Mouse (Mus musculus) layer of hippocampus, postnatal 14 days (tissue): ENCODE data around the gene Gm9844. TPM values are rescaled to one million over a fixed set of nuclear protein-coding genes. Genes with fewer than 3 reads are reported as not detected.
A peak's percentile ranks its signal among the peaks of the same experiment; 100 is the strongest.
"Not testable (repeated sequence)": the region's sequence is repeated elsewhere in the genome, so short reads cannot be mapped to it uniquely, and the experiment has no call there.

ENCODE experiments used
- DNase-seq, 2 experiments: peaks; one replicate each; pipeline ENCODE4 v3.0.0; 2021 to 2022; ENCODE audit warnings: low spot score in 2 of 2, mixed read lengths in 1 of 2
- long read RNA-seq, 2 experiments: library from polyadenylated mRNA; stranded (forward); transcript quantifications; one replicate each; pipeline ENCODE4 v2.0.0; 2021
- total RNA-seq, 2 experiments: library from RNA; stranded (reverse); gene quantifications; 2 replicates each; pipeline ENCODE4 v1.2.3; 2021

Gm9844 gene
- 1 to 10 TPM; 1.3 to 2.1 TPM for total RNA-seq
- long read RNA-seq, experiment 1 = 0 reads
- long read RNA-seq, experiment 2 = 0 reads

DNA sequence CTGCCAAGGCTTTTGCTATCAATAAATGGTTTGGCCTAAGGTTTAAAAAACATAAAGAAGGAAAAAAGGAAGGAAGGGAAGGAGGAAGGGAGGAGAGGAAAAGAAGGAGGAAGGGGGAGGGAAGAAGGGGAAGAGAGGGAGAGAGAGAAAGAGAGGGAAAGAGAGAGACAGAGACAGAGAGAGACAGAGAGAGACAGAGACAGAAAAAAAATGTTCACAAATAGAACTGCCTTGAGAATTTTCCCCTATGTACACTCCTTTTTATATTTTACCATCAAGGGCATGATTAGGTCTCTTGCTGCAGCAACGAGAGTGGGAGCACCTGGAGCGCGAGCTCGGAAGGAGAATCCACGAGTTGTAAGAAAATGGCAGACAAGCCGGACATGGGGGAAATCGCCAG, at the start of gene Gm9844:
TSS of gene Gm9844 (plus strand) at position 301 of the 400 bp plus-strand sequence.
- no peak for DNase-seq

DNA sequence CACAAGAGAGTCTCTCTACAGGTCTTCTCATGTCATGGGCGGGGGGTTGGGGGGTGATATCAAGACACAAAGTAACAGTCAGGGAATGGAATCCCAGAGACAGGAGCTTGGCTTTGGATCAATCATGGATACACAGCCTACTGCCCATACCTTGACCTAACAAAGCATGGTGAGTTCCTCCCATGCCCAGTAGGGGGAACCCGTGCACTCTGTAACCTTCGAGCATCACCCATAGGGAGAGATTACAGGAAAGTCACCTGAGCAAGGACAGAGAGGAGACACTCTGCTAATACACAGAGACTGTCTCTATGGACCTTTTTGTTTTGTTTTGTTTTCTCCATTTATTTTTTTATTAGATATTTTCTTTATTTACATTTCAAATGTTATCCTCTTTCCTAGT, 44.5 kb upstream of the Gm9844 start:
- peak; percentile 34 to 67 for DNase-seq

GRCm38 (mm10) chr7:24824452-24824851, 37.6 kb upstream of the Gm9844 start:
- DNase-seq = no peak

GRCm38 (mm10) chr7:24827181-24827580, 34.8 kb upstream of the Gm9844 start:
- no peak for DNase-seq

- not testable (repeated sequence) for DNase-seq
Measured at GRCm38 (mm10) chr7:24838732-24839409, 23.1 kb upstream of the Gm9844 start.

DNA sequence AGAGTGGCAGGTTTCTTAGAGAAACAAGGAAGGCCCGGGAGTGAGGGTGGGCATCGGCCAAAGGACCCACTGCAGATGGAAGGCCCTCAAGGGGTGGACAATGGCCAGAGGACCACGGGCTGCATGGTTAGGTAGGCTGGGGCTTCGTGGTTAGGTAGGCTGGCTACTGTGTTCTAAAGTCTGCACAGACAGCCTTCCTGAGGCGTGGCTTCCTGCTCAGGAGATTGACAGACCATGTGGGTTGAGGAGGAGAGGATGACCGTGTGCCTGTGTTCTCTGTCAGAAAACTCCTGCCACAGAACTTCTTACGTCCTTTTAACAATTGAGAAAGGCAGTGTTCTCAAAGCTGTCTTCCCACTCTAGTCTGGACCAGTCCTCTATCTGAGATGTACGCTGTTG, 22.6 kb upstream of the Gm9844 start:
- DNase-seq = no peak

GRCm38 (mm10) chr7:24840331-24840730, 21.7 kb upstream of the Gm9844 start:
- no peak for DNase-seq

DNA sequence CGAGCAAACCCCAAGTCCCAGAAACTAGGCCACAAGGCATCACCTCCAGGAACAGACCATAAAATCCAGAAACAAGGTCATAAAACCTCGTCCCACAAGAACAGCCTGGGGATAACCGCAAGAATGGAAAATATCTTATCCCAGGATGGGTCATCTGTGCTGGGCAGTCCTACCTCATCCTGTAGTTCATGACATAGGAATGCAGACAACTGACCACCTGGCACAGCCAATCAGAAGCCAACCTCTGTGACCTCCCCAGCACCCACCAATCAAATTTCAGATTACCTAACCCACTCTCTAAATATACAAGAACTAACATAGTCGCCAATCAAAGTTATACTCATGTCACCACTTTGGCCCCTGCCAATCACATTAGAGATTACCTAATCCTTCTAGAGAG, 21.0 kb upstream of the Gm9844 start:
- DNase-seq = no peak

GRCm38 (mm10) chr7:24844144-24844543, 17.9 kb upstream of the Gm9844 start:
- no peak for DNase-seq

DNA sequence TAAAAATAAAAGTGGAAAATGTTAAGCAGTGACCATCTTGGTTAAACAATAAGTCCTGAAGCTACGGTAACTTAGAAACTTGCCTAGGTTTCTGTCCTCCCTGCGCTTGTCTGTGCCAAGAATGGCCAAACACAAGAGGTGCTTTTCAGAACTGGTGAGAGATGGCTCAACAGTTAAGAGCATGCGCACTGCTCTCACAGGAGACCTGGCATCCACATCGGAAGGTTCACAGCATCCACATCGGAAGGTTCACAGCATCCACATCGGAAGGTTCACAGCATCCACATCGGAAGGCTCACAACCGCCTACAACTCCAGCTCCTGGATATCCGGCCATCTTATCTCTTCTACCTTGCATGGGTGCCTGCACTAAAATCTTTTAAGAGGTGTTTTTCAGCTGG, 16.8 kb upstream of the Gm9844 start:
- no peak for DNase-seq

GRCm38 (mm10) chr7:24845713-24846112, 16.3 kb upstream of the Gm9844 start:
- DNase-seq = peak in 1 of 2 experiments; percentile 8

GRCm38 (mm10) chr7:24846576-24846975, 15.4 kb upstream of the Gm9844 start:
- DNase-seq = not testable (repeated sequence)

DNA sequence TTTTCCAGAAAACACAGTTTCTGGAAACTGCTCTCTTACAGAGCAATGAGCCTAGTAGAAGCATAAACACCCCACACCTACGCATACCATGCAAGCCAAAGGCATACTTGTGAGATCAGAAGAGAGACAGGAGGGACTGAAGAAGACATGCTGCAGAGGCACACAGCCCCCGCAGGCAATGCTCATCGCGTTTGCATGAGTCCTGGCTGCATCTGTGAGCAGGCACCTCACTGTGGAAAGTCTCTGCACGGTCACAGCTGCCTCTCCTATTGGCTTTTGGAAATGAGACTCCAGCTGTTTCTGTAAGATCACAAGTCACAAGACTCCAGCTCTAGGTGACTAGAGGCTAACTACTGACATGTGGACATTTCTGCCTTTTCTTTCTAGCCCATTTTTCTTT, 11.9 kb upstream of the Gm9844 start:
- DNase-seq = peak in 1 of 2 experiments; percentile 26

GRCm38 (mm10) chr7:24850899-24851303, 11.1 kb upstream of the Gm9844 start:
- DNase-seq = no peak

- DNase-seq = no peak
Measured at GRCm38 (mm10) chr7:24851596-24852325, 10.3 kb upstream of the Gm9844 start.

- DNase-seq = no peak
Measured at GRCm38 (mm10) chr7:24852557-24853232, 9.3 kb upstream of the Gm9844 start.

DNA sequence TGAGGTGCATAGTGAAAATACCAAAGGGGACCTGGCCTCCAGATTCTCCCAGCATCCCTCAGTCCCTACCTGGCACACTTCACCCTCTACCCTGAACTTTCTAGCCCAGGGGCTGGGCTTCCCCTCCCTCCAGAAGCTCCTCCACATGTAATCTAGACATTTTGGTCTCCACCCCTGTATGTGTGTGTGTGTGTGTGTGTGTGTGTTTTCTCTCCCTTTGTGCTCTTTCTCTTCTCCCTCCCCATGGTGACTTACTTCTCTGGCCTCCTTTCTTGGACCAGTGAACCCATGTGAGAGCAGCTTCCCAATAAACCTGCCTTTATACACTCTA, 8.8 kb upstream of the Gm9844 start:
- DNase-seq = no peak

DNA sequence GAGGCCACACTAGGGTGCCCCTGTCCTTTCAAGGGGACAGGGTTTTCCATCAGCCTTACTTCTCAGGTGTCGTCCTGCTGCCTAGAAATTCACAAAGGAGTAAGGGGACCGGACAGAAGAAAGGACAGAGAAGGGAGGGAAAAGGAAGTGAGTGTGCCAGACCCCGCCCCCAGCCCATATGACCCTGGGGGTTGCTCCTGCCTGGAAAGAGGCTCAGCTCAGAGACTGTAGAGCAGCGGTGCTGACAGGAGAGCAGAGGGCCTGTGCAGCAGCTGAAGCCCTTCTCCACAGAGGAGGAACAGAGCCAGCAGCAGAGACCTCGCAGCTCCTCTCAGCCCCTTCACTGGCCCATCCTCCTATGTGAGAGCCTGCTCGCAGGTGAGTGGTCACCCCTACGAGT, 8.3 kb upstream of the Gm9844 start:
- no peak for DNase-seq

DNA sequence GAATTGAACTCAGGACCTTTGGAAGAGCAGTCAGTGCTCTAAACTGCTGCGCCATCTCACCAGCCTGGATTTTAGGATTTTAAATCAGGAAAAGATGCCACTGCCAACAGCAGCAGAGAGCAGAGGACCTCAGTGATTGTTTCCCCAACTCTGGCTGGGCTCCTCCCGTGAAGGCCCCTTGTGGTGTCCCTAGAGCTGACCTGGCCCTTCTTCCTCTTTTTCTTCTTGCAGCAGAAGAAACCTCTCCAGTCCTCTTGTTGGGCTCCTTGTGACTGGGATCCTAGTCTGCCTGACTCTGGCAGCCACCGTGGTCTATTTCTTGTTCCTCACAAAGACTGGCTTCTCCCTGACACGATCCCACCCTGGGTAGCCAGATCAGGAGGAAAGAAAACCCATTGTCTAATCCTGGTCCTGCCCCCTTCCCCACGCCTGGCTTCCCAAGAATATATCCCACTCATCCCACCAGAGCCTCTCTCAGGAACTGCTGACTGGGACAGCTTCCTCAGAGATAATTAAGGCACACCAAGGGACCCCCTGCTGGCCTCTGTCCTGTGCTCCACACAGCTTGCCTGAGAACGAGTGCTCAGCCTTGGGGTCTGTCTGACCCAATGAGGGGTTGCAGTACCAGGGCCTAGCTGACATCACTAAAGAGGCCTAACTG, 5.4 kb upstream of the Gm9844 start:
- no peak for DNase-seq

GRCm38 (mm10) chr7:24859234-24859633, 2.8 kb upstream of the Gm9844 start:
- DNase-seq = no peak

DNA sequence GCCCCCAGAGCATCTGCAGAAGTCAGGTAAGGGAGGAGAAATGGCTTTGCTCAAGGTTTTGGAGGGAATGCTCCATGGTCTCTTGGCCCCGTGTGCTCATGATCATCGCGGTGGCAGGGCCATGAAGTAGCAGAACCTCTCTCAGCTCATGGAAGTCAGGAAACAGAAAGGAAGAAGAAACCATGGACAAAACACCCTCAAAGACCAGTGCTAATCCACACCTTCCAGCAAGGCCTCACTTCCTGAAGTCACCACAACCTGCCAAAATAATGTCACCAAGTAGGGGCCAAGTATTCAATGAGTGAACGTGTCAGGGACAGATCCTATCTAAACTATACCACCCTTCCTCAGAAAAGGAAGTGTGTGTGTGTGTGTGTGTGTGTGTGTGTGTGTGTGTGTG, 840 bp downstream of the Gm9844 start:
- no peak for DNase-seq

GRCm38 (mm10) chr7:24864156-24864555, 2.1 kb downstream of the Gm9844 start:
- DNase-seq = no peak
